Mouse (Mus musculus) midbrain, embryonic 15.5 days (tissue): Measurements from ENCODE around the gene Ppp1r35. TPM values are rescaled to one million over a fixed set of nuclear protein-coding genes. Genes with fewer than 3 reads are reported as not detected.

Source experiments
- ATAC-seq: fragments of 200-750 bp; cut with Nextera tagmentation; replicated peaks from 2 replicates; pipeline ENCODE4 v1.8.0; 2017; ENCODE audit warnings: moderate TSS enrichment
- H3K27ac ChIP-seq: fragments of 300-500 bp; sonication (generic); 2 replicates; pipeline ENCODE4 v1.5.1; 2015; ENCODE audit warnings: mild to moderate bottlenecking, inconsistent platforms
- H3K27me3 ChIP-seq: fragments of 300-500 bp; sonication (generic); replicated peaks from 2 replicates; pipeline ENCODE4 v1.6.1; 2015; ENCODE audit warnings: inconsistent platforms
- H3K36me3 ChIP-seq: fragments of 300-500 bp; sonication (generic); replicated peaks from 2 replicates; pipeline ENCODE4 v1.6.1; 2015; ENCODE audit warnings: inconsistent platforms
- H3K4me1 ChIP-seq: fragments of 300-500 bp; sonication (generic); 2 replicates; pipeline ENCODE4 v1.6.1; 2015; ENCODE audit warnings: inconsistent platforms
- H3K4me2 ChIP-seq: fragments of 300-500 bp; sonication (generic); 2 replicates; pipeline ENCODE4 v1.6.1; 2015; ENCODE audit warnings: inconsistent platforms, mild to moderate bottlenecking, moderate library complexity
- H3K4me3 ChIP-seq: fragments of 300-500 bp; sonication (generic); 2 replicates; pipeline ENCODE4 v1.5.1; 2015; ENCODE audit warnings: mild to moderate bottlenecking, inconsistent platforms
- H3K9ac ChIP-seq: fragments of 300-500 bp; sonication (generic); 2 replicates; pipeline ENCODE4 v1.6.1; 2015; ENCODE audit warnings: mild to moderate bottlenecking, inconsistent platforms
- H3K9me3 ChIP-seq: fragments of 300-500 bp; sonication (generic); 2 replicates; pipeline ENCODE4 v1.6.1; 2016; ENCODE audit warnings: inconsistent platforms
- WGBS: fragments of 180-500 bp; shearing (Covaris S2); methylation state at CpG from one replicate; pipeline ENCODE4 v1.1.7; 2015; ENCODE audit warnings: mixed read lengths; 5-methylcytosine and 5-hydroxymethylcytosine counted together
- polyA plus RNA-seq: library from polyadenylated mRNA; unstranded; fragments of >200 nt; fragmentation: Nextera tagmentation; extraction: Ambion mirVana; gene quantifications from 2 replicates; pipeline ENCODE4 v1.2.1, GENCODE M21; 2015

Gene Ppp1r35
- polyA plus RNA-seq, 1 experiment from 2014 or later, result 37.3 TPM

GRCm38 (mm10) chr5:137776408-137776918, 2.2 kb upstream of the Ppp1r35 start:
- H3K9ac ChIP-seq, result no peak overlapping the region
- WGBS, result 43% methylated on average over 5 of the region's 5 CpGs
- no peak overlapping the region for H3K27ac ChIP-seq
- no peak overlapping the region for H3K4me2 ChIP-seq
- H3K27me3 ChIP-seq, result no peaks in the 10 kb centered on the region
- no peak overlapping the region for H3K4me3 ChIP-seq
- H3K4me1 ChIP-seq, result peaks cover 19% of the 10 kb centered on the region
- ATAC-seq, result no peak
- H3K9me3 ChIP-seq, result no peaks in the 10 kb centered on the region
- H3K36me3 ChIP-seq, result peaks cover 5% of the 10 kb centered on the region; the same call in 1 of the 2 replicates

GRCm38 (mm10) chr5:137777267-137777845, 1.3 kb upstream of the Ppp1r35 start:
- H3K4me3 ChIP-seq, result no peak overlapping the region
- WGBS, result 88% methylated on average over 7 of the region's 7 CpGs
- H3K4me2 ChIP-seq, result no peak overlapping the region
- peaks cover 27% of the 10 kb centered on the region for H3K4me1 ChIP-seq
- no peak for ATAC-seq
- H3K9ac ChIP-seq, result no peak overlapping the region
- no peaks in the 10 kb centered on the region for H3K9me3 ChIP-seq
- peaks cover 7% of the 10 kb centered on the region; the same call in 1 of the 2 replicates for H3K36me3 ChIP-seq
- H3K27me3 ChIP-seq, result no peaks in the 10 kb centered on the region
- H3K27ac ChIP-seq, result peak overlapping the region; percentile 88

GRCm38 (mm10) chr5:137779053-137779933, 644 bp downstream of the Ppp1r35 start:
- Histone ChIP-seq H3K4me1 (peaks cover 46% of the 10 kb centered on the region), H3K4me3 (peak overlapping the region; percentile 92), H3K4me2 (peak overlapping the region; percentile 94), H3K9me3 (no peaks in the 10 kb centered on the region), H3K27ac (peak overlapping the region; percentile 88), H3K9ac (peak overlapping the region; percentile 87), H3K27me3 (no peaks in the 10 kb centered on the region), H3K36me3 (peaks cover 12% of the 10 kb centered on the region; the same call in 1 of the 2 replicates)
- peak; percentile 25 for ATAC-seq
- under 1% methylated on average over 61 of the region's 83 CpGs for whole genome bisulfite sequencing

- Histone ChIP-seq H3K27me3 (no peaks in the 10 kb centered on the region), H3K9ac (no peak overlapping the region), H3K4me2 (no peak overlapping the region), H3K4me3 (no peak overlapping the region), H3K27ac (no peak overlapping the region), H3K9me3 (no peaks in the 10 kb centered on the region), H3K36me3 (peaks cover 12% of the 10 kb centered on the region; the same call in 1 of the 2 replicates), H3K4me1 (peaks cover 57% of the 10 kb centered on the region)
- 94% methylated on average over 7 of the region's 7 CpGs for WGBS
- ATAC-seq, result no peak
Measured at GRCm38 (mm10) chr5:137781661-137782060, 3.0 kb downstream of the Ppp1r35 start.

GRCm38 (mm10) chr5:137782776-137783522, 4.3 kb downstream of the Ppp1r35 start:
- Histone ChIP-seq H3K4me3 (peak overlapping the region; percentile 72), H3K27me3 (no peaks in the 10 kb centered on the region), H3K27ac (no peak overlapping the region), H3K36me3 (peaks cover 12% of the 10 kb centered on the region; the same call in 1 of the 2 replicates), H3K9ac (0 out of 2 replicates have a peak overlapping the region, but pooled peaks have one; percentile 88), H3K9me3 (no peaks in the 10 kb centered on the region), H3K4me1 (peaks cover 60% of the 10 kb centered on the region), H3K4me2 (peak overlapping the region; percentile 91)
- WGBS, result 84% methylated on average over 13 of the region's 13 CpGs
- no peak for ATAC-seq

GRCm38 (mm10) chr5:137783901-137784540, 5.4 kb downstream of the Ppp1r35 start:
- Histone ChIP-seq H3K27me3 (no peaks in the 10 kb centered on the region), H3K36me3 (peaks cover 12% of the 10 kb centered on the region; the same call in 1 of the 2 replicates), H3K4me1 (peaks cover 61% of the 10 kb centered on the region), H3K9ac (0 out of 2 replicates have a peak overlapping the region, but pooled peaks have one; percentile 88), H3K9me3 (no peaks in the 10 kb centered on the region), H3K27ac (no peak overlapping the region), H3K4me3 (peak overlapping the region; percentile 72), H3K4me2 (peak overlapping the region; percentile 91)
- ATAC-seq, result no peak
- 65% methylated on average over 9 of the region's 9 CpGs for WGBS

GRCm38 (mm10) chr5:137784546-137784945, 5.9 kb downstream of the Ppp1r35 start:
- H3K4me3 ChIP-seq, result peak overlapping the region; percentile 72
- no peak for ATAC-seq

GRCm38 (mm10) chr5:137785164-137786031, 6.7 kb downstream of the Ppp1r35 start:
- Histone ChIP-seq H3K27ac (peak overlapping the region; percentile 99), H3K4me1 (peaks cover 50% of the 10 kb centered on the region), H3K9me3 (no peaks in the 10 kb centered on the region), H3K4me3 (peak overlapping the region; percentile 72), H3K9ac (peak overlapping the region; percentile 88), H3K36me3 (peaks cover 12% of the 10 kb centered on the region; the same call in 1 of the 2 replicates), H3K27me3 (no peaks in the 10 kb centered on the region), H3K4me2 (peak overlapping the region; percentile 91)
- ATAC-seq, result peak; percentile 16
- WGBS, result 2% methylated on average over 48 of the region's 62 CpGs

More at GRCm38 (mm10) chr5:137784546-137784945, 5.9 kb downstream of the Ppp1r35 start:
- H3K4me1 ChIP-seq, result peaks cover 59% of the 10 kb centered on the region
- H3K27me3 ChIP-seq, result no peaks in the 10 kb centered on the region
- 83% methylated on average over 14 of the region's 14 CpGs for WGBS
- peak overlapping the region; percentile 91 for H3K4me2 ChIP-seq
- no peaks in the 10 kb centered on the region for H3K9me3 ChIP-seq
- H3K9ac ChIP-seq, result peak overlapping the region; percentile 88; the same call in 1 of the 2 replicates
- H3K36me3 ChIP-seq, result peaks cover 12% of the 10 kb centered on the region; the same call in 1 of the 2 replicates
- no peak overlapping the region for H3K27ac ChIP-seq

- H3K4me1 ChIP-seq, result peaks cover 44% of the 10 kb centered on the region
- peaks cover 7% of the 10 kb centered on the region; the same call in 1 of the 2 replicates for H3K36me3 ChIP-seq
- peak overlapping the region; percentile 91 for H3K4me2 ChIP-seq
- ATAC-seq, result peak; percentile 90
- H3K9me3 ChIP-seq, result no peaks in the 10 kb centered on the region
- H3K27me3 ChIP-seq, result no peaks in the 10 kb centered on the region
- H3K4me3 ChIP-seq, result peak overlapping the region; percentile 72
- peak overlapping the region; percentile 99 for H3K27ac ChIP-seq
- peak overlapping the region; percentile 88 for H3K9ac ChIP-seq
- WGBS, result under 1% methylated on average over 79 of the region's 79 CpGs
Measured at GRCm38 (mm10) chr5:137786109-137786942, 7.7 kb downstream of the Ppp1r35 start.
